Mouse (Mus musculus) liver, embryonic 16.5 days (tissue): ENCODE data around the gene Asxl1. TPM values are rescaled to one million over a fixed set of nuclear protein-coding genes. Genes with fewer than 3 reads are reported as not detected.
"Not testable (repeated sequence)": the region's sequence is repeated elsewhere in the genome, so short reads cannot be mapped to it uniquely, and the experiment has no call there.

Experiments used
- ATAC-seq: fragments of 200-750 bp; cut with Nextera tagmentation; 2 replicates; pipeline ENCODE4 v1.8.0; 2017; ENCODE audit warnings: low read depth, mild to moderate bottlenecking, moderate number of reproducible peaks, moderate library complexity
- H3K27ac ChIP-seq: fragments of 300-500 bp; sonication (generic); 2 replicates; pipeline ENCODE4 v1.5.1; 2014; ENCODE audit warnings: mild to moderate bottlenecking, low read length
- H3K27me3 ChIP-seq: fragments of 300-500 bp; sonication (generic); 2 replicates; pipeline ENCODE4 v1.6.1; 2014; ENCODE audit warnings: low read depth, low read length, mixed read lengths; ENCODE audit not compliant: control insufficient read depth, insufficient read depth
- H3K36me3 ChIP-seq: fragments of 300-500 bp; sonication (generic); 2 replicates; pipeline ENCODE4 v1.6.1; 2014; ENCODE audit warnings: mild to moderate bottlenecking; ENCODE audit not compliant: control insufficient read depth, insufficient read depth
- H3K4me1 ChIP-seq: fragments of 300-500 bp; sonication (generic); 2 replicates; pipeline ENCODE4 v1.6.1; 2014; ENCODE audit warnings: low read depth, low read length, mixed read lengths; ENCODE audit not compliant: control insufficient read depth
- H3K4me2 ChIP-seq: fragments of 300-500 bp; sonication (generic); 2 replicates; pipeline ENCODE4 v1.6.1; 2014; ENCODE audit warnings: low read depth, low read length, mixed read lengths
- H3K4me3 ChIP-seq: fragments of 300-500 bp; sonication (generic); 2 replicates; pipeline ENCODE4 v1.5.1; 2014; ENCODE audit warnings: low read depth, mild to moderate bottlenecking, low read length
- H3K9ac ChIP-seq: fragments of 300-500 bp; sonication (generic); 2 replicates; pipeline ENCODE4 v1.6.1; 2014; ENCODE audit warnings: low read depth, low read length
- H3K9me3 ChIP-seq: fragments of 300-500 bp; sonication (generic); replicated peaks from 2 replicates; pipeline ENCODE4 v1.6.1; 2016; ENCODE audit warnings: low read length; ENCODE audit not compliant: control insufficient read depth
- WGBS: fragments of 180-500 bp; shearing (Covaris S2); extraction: QIAGEN DNeasy Blood & Tissue Kit; methylation state at CpG from one replicate; pipeline ENCODE4 v1.1.7; 2014; ENCODE audit not compliant: insufficient replicate concordance; 5-methylcytosine and 5-hydroxymethylcytosine counted together
- polyA plus RNA-seq: library from polyadenylated mRNA; unstranded; fragments of >200 nt; fragmentation: Nextera tagmentation; extraction: Ambion mirVana; gene quantifications from 2 replicates; pipeline ENCODE4 v1.2.1, GENCODE M21; 2015

Gene Asxl1
- polyA plus RNA-seq, 1 experiment from 2014 or later = 4.7 TPM

DNA sequence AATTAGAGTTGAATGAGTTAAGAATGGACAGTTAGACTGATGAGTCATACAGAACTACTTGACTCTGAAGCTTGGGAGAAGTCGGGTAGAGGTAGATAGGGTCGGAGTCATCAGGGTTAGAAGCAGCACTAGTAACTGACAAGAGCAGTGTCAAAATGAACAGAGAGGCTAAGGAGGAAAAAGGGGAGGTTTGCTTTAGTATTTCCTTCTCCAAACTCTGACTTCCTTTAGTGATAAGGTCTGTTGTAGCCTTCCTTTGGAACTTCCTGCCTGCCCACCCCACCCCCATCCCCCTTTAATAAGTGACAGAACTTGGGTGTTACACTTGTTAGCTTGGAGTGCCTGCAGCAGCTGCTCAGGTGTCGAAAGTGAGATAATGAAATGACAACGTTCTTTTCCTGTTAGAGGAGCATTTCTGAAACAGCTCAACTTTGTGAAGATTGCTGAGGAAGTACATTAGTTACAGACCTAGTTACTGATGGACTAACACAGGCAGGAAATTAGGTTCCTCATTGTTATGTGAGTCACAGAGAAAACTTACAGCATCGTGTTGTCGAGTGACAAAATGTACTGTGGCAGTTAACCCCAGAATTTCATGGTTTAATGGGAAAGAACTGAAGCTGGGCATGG is 5.0 kb downstream of the Asxl1 start:
- peak overlapping the region; percentile 83 for H3K27ac ChIP-seq
- H3K27me3 ChIP-seq = no peaks in the 10 kb centered on the region
- peaks cover 17% of the 10 kb centered on the region for H3K36me3 ChIP-seq
- peaks cover 33% of the 10 kb centered on the region for H3K4me1 ChIP-seq
- peak overlapping the region; percentile 58 for H3K4me2 ChIP-seq
- H3K9me3 ChIP-seq = no peaks in the 10 kb centered on the region
- peak overlapping the region; percentile 22 for H3K4me3 ChIP-seq
- 0% methylated on average over 6 of the region's 6 CpGs for WGBS
- peak overlapping the region; percentile 19 for H3K9ac ChIP-seq
- ATAC-seq = peak; percentile 11; the same call in 1 of the 2 replicates

DNA sequence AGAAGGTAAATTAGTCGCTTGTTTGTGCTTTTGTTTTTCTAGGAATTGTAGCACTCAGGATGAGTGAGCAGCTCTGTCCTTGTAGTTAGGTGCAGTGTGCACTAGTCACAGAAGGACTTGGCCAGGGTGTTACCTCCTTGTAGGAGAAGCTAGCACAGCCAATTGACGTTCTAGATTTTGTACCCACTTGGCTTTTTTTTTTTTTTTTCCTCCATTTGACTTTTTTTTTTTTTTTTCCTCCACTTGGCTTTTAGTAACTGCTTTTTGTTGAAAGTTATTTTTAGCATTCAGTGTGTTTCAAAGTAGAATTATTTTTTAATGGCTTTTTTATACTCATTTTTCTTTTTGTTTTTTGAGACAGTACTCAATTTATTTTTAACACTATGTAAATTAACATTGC is 9.0 kb downstream of the Asxl1 start:
- no peaks in the 10 kb centered on the region for H3K9me3 ChIP-seq
- H3K4me1 ChIP-seq = peaks cover 21% of the 10 kb centered on the region
- no peaks in the 10 kb centered on the region for H3K27me3 ChIP-seq
- H3K4me2 ChIP-seq = no peak overlapping the region
- ATAC-seq = no peak
- H3K9ac ChIP-seq = no peak overlapping the region
- H3K27ac ChIP-seq = no peak overlapping the region
- H3K36me3 ChIP-seq = peaks cover 41% of the 10 kb centered on the region
- no peak overlapping the region for H3K4me3 ChIP-seq
- WGBS = 74% methylated on average over 2 of the region's 2 CpGs

GRCm38 (mm10) chr2:153356784-153357183 is 11.2 kb downstream of the Asxl1 start:
- 81% methylated on average over 4 of the region's 4 CpGs for WGBS
- peaks cover 41% of the 10 kb centered on the region for H3K36me3 ChIP-seq
- peaks cover under 1% of the 10 kb centered on the region for H3K4me1 ChIP-seq
- no peak overlapping the region for H3K4me2 ChIP-seq
- ATAC-seq = no peak
- no peaks in the 10 kb centered on the region for H3K9me3 ChIP-seq
- no peak overlapping the region for H3K4me3 ChIP-seq
- no peak overlapping the region for H3K9ac ChIP-seq
- H3K27me3 ChIP-seq = no peaks in the 10 kb centered on the region
- H3K27ac ChIP-seq = no peak overlapping the region

DNA sequence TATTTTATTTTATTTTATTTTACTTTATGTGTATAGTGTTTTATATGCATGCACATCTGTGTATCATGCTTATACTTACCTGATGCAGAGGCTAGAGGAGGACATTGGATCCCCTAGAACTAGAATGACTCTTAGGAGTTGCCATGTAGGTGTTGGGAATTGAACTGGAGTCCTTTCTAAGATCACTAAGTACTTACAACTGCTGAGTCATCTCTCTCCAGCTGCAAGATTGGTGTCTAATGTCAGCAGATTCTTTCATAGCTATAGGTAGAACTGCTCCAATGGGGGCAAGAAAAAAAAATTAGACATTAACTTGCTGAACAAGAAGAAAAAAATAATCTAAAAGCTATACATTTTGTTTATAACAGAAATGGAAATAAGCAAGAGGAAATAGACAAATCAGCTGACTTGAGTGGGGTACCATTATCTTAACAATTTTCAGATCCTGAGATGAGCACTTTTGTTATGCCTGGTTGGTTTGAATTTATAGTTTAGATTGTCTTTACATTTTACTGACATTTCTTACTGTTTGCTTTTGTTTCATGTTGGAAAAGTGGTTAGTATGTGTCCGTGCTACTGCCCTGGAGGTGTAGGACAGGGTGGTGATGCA is 15.6 kb downstream of the Asxl1 start:
- Histone ChIP-seq H3K27ac (no peak overlapping the region), H3K9me3 (no peaks in the 10 kb centered on the region), H3K9ac (no peak overlapping the region), H3K4me2 (no peak overlapping the region), H3K4me1 (no peaks in the 10 kb centered on the region; the same call in 1 of the 2 replicates), H3K36me3 (peaks cover 35% of the 10 kb centered on the region), H3K27me3 (no peaks in the 10 kb centered on the region), H3K4me3 (no peak overlapping the region)
- WGBS = 84% methylated on average over 1 of the region's 1 CpGs
- no peak for ATAC-seq

- not testable (repeated sequence) for ATAC-seq, H3K27me3 ChIP-seq, H3K27ac ChIP-seq, H3K9ac ChIP-seq, H3K9me3 ChIP-seq, H3K4me1 ChIP-seq, H3K4me2 ChIP-seq, H3K4me3 ChIP-seq
- peaks cover 30% of the 10 kb centered on the region for H3K36me3 ChIP-seq
- 79% methylated on average over 14 of the region's 14 CpGs for WGBS
Measured at GRCm38 (mm10) chr2:153364531-153364930, 18.9 kb downstream of the Asxl1 start.

DNA sequence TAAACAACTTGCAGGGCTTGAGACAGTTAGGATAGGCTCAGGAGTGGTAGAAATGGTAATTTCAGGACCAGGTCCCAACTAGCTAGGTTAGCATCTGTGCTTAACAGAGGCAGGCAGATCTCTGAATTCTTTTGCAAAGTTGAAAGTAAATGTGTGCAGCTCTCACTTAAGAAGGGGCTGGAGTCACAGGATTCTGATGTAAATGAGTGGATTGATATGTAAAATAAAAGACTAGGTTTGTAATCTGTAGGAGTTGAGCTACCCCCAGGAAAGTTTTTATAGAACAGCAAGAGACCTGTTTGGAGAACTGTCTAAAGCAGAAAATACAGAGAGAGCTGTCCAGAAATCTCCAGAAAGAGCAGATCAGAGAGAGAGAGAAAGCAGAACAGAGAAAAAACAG is 25.2 kb downstream of the Asxl1 start:
- Histone ChIP-seq H3K4me1 (no peaks in the 10 kb centered on the region; the same call in 1 of the 2 replicates), H3K9ac (no peak overlapping the region), H3K4me3 (no peak overlapping the region), H3K36me3 (peaks cover 19% of the 10 kb centered on the region), H3K9me3 (no peaks in the 10 kb centered on the region), H3K4me2 (no peak overlapping the region), H3K27ac (no peak overlapping the region), H3K27me3 (no peaks in the 10 kb centered on the region)
- no peak for ATAC-seq

DNA sequence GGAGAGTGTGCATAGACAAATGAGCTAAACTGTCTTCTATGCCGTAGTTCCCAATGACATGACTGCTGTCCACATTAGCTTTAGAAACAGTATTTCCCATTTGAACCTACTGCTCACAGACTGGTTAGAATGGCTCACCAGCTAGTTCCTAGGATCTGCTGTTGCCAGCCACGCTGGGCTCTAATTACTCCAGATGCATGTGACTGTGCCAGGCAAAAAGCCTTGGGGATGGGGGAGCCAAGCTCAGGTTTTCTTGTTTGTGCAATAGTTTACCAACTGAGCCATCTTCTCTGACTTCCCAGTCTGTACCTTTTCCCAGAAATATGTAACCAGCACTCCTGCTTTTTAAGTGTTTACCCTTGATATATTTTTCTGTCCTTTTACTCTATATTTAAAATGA is 29.8 kb downstream of the Asxl1 start:
- H3K4me2 ChIP-seq = no peak overlapping the region
- WGBS = 86% methylated on average over 2 of the region's 2 CpGs
- H3K27me3 ChIP-seq = no peaks in the 10 kb centered on the region
- no peaks in the 10 kb centered on the region for H3K9me3 ChIP-seq
- no peak for ATAC-seq
- H3K4me1 ChIP-seq = peaks cover 3% of the 10 kb centered on the region
- H3K36me3 ChIP-seq = peaks cover 2% of the 10 kb centered on the region
- H3K27ac ChIP-seq = no peak overlapping the region
- no peak overlapping the region for H3K9ac ChIP-seq
- H3K4me3 ChIP-seq = no peak overlapping the region

DNA sequence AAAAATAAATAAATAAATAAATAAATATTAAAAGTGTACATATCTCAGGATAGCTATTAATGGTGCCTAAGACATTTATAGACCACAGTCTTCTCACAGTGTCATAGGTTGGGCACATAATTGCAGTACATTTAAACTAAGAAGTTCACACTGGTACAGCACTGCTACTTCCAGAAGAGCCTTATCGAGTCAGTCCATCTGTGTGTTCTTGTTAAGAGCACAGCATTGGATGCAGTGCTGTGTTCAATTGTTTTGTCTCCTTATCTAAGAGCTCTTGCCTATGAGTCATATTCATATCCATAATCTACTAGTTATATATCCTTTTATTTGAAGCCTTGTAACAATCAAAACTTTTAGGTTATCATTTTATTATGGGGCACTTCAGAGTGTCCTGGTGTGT is 34.9 kb downstream of the Asxl1 start:
- no peaks in the 10 kb centered on the region for H3K27me3 ChIP-seq
- peaks cover 11% of the 10 kb centered on the region for H3K36me3 ChIP-seq
- no peak overlapping the region for H3K27ac ChIP-seq
- no peaks in the 10 kb centered on the region for H3K9me3 ChIP-seq
- peaks cover 3% of the 10 kb centered on the region for H3K4me1 ChIP-seq
- no peak overlapping the region for H3K9ac ChIP-seq
- no peak overlapping the region for H3K4me2 ChIP-seq
- 0 out of 2 replicates have a peak, but pooled peaks have one; percentile 21 for ATAC-seq
- 53% methylated on average over 1 of the region's 1 CpGs for WGBS
- H3K4me3 ChIP-seq = no peak overlapping the region

GRCm38 (mm10) chr2:153389831-153390230 is 44.2 kb downstream of the Asxl1 start:
- Histone ChIP-seq H3K4me2 (no peak overlapping the region), H3K27me3 (no peaks in the 10 kb centered on the region), H3K4me1 (peaks cover 9% of the 10 kb centered on the region), H3K9ac (no peak overlapping the region), H3K9me3 (no peaks in the 10 kb centered on the region), H3K4me3 (no peak overlapping the region), H3K36me3 (peaks cover 43% of the 10 kb centered on the region), H3K27ac (no peak overlapping the region)
- WGBS = 39% methylated on average over 2 of the region's 2 CpGs
- ATAC-seq = no peak
